Mouse (Mus musculus) stomach, postnatal 0 days (tissue): ENCODE measurements at regions not wholly inside any gene's neighbourhood (a gene's known extent, or its start where the extent isn't known, plus 50 kb on each side); places are given as distances from the start of the nearest gene placed in this dataset.

Source experiments
- CTCF ChIP-seq: IDR thresholded peaks from 2 replicates; pipeline ENCODE4 v1.5.1; 2016; ENCODE audit warnings: antibody characterized with exemption, low read depth, mild to moderate bottlenecking, moderate library complexity
- EP300 ChIP-seq: optimal IDR thresholded peaks from 2 replicates; pipeline ENCODE3; 2016; ENCODE audit warnings: antibody characterized with exemption

DNA sequence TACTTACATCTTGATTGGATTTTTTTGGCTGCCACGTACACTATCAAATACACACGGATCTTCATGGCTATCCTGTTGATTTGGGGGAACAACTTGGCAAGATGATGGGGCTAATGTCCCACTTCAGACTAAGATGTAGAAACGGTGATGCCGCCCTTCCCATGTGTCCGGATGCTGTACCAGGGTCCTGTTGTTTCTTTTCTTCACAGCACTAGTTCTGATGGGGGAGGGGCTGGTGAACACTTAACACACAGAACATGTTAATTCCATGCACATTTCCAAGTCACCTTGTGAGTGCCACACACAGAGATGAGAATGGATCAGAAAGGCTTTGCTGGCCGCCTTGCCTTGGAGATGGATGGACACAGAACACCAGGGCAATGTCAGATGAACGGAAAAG is 56.5 kb upstream of the Ptgfrn start:
- TF ChIP-seq EP300 (no peak), CTCF (no peak)
